Mouse (Mus musculus): Measurements from ENCODE around the gene Zfp1.

Zfp1 gene

DNA sequence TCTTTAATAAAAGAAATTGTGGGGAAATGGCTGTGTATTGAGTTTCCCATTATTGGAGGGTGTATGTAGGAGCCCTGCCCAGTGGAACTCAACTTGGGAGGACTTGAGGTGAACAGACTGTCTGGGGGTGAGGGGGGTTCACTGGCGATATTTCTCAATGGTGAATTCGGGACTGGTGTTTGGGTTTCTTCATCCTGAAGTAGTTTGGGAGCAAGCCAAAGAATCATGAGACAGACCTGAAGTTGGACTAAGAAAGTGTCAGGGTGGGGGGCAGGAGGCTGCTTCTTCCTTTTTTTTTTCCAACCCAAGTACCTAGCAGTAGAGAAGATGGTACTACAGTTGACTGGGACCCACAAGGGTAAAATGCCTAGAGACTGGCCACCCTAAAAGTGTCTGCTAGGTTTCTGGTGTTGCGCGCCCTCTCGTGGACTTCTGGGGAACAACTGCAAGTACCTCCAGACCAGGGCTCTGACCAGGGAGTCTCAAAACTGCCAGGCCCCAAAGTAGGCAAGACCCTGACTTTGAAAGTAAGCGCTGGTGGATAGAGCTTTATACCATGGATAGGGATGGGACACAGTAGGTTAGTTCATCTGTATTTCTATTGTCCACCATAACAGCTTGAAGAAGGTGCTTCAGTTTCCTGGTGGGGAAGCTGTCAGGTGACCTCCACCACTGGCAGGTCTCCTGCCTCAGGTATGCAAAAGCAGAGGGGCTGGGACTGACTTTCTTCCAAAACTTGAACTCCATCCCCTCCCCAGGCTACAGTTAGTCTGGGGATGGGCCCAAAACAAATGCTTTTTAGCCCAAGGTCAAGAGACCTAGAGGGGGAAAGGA is 17.3 kb upstream of the Zfp1 start:
- peak; percentile 85 for DNase-seq (ENCODE audit: low read depth)

DNA sequence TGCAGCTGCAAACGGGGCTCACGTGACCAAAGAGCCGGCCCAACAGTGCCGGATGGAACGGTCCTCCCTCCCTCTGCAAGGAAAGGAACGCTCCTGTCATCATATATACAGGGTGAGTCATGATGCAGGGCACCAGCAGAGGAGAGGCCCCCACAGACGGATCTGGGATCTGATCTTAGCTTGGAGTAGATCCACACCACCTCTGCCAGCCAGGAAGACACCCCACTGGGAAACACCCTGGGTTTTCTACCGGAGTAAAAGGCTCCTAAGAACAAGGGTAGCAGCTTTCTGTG is 16.7 kb upstream of the Zfp1 start:
- DNase-seq (ENCODE audit: low read depth) = peak; percentile 34

DNA sequence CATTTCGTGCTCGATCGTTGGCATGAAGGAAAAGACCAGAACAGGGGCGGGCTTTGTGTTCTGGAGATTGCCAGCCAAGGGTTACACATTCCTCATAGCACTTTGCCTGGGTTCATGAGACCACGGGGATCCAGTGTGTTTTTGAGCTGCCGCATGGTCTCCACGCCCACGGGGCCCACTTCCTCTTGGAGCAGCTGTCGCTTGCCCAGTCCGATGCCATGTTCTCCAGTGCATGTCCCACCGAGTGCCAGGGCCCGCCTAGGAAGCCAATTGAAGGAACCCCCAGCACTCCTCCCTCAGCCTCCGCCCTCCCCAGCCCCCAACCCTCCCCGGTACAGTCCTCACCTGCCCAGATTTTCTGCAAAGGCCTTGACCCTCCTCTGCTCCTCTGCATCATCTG is 16.3 kb upstream of the Zfp1 start:
- DNase-seq (ENCODE audit: low read depth) = no peak

DNA sequence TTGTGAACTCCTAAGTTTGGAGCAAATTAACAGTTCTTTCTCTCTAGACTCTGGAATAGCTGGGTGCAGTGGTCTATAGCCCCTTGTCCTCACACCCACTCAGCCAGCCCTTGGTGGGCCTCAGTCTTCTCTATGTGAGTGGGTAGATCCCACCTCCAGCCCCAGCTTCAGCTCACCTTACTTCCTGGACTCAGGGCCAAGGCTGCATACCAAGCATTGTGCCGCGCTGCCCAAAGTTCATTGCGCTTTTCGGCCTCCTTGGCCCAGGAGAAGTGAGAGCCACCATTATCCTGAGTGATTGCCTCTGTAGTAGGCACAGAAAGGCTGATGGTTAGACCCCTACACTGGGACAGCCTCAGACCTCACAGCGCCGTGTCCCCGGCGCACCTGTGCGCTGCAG is 15.3 kb upstream of the Zfp1 start:
- no peak for DNase-seq (ENCODE audit: low read depth)

DNA sequence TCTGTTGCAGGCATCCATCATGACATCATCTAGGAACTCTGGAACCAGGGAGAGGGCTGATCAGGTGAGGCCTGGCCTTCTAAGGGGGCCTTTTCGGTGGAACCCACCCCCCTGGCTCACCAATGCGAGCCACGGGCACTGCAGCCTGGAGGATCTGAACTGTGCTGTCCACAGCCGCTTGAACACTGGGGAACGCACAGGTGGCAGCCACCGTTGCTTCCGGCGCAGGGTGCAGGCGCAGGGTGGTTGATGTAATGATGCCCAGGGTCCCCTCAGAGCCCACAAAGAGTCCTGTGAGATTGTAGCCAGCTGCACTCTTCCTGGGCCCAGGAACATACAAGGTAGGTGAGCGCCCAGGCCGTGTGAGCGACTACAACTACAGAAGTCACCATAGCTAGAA is 14.8 kb upstream of the Zfp1 start:
- no peak for DNase-seq (ENCODE audit: low read depth)

DNA sequence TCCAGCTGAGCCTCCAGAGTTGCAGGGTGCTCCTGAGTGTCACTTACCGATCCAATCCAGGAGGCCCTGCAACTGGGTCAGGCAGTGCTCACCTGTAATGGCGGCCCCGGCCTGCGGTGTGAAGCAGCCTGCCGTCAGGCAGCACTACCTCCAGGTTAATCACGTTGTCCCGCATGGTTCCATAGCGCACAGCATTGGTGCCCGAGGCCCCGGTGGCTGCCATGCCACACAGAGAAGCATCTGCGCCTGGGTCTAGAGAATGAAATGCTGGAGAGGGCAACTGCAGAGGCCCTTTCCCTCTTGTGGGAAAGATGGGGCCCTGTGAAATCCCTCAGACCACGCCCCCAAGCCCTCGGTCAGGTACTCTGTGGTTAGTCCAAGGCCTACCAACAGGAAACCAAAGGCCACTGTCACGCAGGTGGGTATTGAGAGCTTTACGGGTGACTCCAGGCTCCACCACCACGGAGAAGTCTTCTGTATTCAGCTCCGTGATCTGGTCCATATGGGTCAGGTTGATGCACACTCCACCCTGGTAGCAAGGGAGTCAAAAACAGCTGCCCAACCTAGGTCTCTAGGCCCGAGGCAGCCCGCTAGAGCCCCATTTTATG is 14.2 kb upstream of the Zfp1 start:
- no peak for DNase-seq (ENCODE audit: low read depth)

DNA sequence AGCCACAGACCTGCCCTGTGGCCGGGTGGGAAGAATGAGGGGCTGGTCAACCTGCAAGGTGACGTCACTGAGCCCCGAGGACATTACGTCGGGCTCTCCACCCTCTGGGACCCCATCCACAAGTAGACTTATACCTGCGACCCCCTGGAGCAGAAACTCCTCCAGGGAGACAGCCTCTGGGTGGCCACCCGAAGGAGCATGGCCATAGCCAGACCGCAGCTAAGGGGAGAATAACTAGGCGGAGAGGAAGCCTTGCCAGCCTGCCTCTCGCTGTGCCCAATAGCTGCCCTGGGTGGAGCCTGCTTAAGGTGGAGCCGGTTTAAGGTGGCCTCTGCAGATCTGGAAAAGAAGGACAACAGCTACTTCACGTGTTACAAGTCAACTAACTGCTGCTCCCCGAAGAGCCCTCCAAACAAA is 13.1 kb upstream of the Zfp1 start, which contains the start of gene Ldhd:
Ldhd (minus strand) TSS at position 270 of the 417 bp plus-strand sequence.
- no peak for DNase-seq (ENCODE audit: low read depth)

DNA sequence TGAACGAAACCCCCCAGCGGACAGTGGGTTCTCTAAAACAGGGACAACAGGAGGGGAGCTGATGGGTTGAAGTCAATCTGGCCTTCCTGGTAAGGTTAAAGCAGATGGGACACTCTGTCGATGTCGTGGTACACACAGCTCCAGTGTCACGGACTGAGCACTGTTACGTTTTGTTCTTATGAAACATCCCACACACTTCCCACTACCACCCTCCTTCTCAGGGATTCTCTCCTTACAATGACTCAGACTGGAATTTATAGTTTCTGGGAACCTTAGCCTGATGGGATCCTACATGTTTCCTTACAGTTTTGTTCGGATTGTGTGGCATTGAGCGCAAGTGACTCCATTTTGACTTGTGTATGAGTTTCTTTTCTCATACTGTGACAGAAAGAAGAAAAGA is 11.6 kb upstream of the Zfp1 start:
- DNase-seq (ENCODE audit: low read depth) = no peak

DNA sequence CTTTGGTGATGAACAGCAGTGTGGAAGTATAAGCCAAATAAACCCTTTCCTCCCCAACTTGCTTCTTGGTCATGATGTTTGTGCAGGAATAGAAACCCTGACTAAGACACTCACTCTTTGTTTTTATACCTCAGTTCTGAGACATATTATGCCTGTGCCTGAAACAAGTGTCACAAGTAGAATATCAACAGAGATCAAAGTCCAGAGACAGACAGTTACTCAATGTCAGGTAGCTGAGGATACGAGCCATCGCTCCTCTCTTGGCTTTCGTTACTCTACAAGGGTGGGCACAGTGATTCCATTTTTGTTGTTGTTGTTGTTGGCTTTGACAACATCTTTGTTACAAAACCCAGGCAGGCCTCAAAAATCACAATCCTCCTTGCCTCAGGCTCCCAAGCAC is 10.2 kb upstream of the Zfp1 start:
- DNase-seq (ENCODE audit: low read depth) = no peak

DNA sequence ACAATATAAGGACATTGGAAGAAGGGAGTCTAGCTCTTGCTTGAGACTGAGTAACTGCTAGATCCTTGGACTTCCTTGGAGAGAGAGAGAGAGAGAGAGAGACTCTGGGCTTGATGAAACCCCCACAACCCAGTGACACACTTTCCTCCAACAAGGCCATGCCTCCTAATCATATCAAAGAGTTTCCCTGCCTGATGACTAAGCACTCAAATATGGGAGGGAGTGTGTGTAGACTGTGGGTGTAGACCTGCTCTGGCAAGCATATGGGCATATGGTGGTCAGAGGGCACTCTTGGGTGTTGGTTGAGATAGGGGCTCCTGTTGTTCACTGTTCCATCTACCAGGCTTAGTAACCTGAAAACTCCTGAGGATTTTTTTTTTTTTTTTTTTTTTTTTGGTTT is 5.1 kb upstream of the Zfp1 start:
- DNase-seq (ENCODE audit: low read depth) = peak; percentile 72

DNA sequence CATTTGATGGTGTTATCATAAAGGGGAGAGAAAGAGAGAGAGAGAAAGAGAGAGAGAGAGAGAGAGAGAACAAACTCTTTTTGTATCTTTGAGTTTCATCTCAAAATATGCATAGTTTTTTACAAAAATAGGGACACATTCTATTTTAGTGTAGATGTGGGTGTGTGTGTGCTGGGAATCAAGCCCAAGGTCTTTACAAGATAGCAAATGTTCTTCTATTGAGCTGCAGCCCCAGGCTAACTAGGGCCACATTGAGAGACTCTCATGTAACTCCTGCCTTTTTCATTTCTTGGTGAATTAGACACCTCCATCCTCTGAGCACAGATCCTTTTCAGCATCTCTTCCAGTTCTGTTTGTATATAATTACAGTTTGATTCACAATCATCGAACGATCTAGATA is 2.1 kb upstream of the Zfp1 start:
- DNase-seq (ENCODE audit: low read depth) = no peak

DNA sequence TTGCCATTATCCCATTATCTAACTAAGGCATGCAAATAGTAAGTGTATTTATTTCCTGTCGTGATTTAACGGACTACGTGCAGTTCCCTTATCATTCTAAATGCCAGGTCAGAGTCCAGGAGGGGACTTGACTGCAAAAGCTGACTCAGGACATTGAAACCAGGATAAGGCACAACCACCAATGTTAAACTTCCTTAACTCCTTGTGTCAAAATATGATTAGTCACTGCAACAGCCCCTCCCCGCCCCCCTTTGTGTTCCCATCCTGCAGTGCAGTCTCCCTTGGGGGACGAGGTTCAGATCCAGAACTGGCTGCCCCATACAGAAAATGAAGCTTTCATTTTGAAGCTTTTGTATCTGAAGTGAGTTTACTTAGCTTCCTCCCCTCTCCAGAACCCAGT is 705 bp upstream of the Zfp1 start:
- peak; percentile 89 for DNase-seq (ENCODE audit: low read depth)

DNA sequence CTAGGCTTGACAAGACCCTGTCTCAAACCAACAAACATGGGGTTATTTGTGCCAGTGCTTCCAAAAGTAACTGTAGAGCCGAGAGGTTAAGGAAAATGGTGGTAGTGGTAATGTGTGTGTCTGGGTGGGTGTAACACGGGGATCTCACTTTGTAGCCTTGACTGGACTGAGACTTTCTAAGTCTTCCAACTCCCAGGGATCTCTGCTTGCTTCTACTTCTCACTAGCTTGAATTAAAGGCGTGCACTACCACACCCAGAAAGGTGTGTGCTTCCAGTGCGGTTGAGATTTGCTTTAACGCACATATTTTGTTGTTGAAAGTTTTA is 300 bp upstream of the Zfp1 start:
- no peak for DNase-seq (ENCODE audit: low read depth)

DNA sequence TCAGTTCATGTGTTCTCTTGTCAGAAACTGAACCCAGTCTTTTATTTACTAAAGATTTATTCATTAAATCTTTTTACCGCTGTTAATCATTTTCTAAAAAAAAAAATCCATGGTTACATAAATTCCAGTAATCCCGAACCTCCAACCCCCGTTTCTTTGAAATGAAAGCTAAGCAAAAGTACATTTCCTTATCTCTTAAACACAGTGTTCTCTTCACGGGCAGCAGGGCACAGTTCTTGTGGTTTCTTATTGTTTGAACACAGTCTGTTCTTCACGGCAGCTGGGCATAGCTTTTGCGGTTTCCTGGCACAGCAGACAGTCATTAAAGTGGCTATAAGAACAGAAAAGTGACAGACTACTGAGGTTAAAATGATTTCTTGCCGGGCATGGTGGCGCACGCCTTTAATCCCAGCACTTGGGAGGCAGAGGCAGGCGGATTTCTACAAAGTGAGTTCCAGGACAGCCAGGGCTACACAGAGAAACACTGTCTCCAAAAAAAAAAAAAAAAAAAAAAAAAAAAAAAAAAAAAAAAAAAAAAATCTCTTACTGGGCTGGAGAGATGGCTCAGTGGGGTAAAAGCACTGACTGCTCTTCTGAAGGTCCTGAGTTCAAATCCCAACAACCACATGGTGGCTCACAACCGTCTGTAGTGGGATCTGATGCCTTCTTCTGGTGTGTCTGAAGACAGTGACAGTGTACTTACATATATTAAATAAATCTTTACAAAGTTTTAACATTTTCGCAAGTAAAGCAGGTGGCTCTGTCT is 1.3 kb downstream of the Zfp1 start:
- DNase-seq (ENCODE audit: low read depth) = peak; percentile 99

DNA sequence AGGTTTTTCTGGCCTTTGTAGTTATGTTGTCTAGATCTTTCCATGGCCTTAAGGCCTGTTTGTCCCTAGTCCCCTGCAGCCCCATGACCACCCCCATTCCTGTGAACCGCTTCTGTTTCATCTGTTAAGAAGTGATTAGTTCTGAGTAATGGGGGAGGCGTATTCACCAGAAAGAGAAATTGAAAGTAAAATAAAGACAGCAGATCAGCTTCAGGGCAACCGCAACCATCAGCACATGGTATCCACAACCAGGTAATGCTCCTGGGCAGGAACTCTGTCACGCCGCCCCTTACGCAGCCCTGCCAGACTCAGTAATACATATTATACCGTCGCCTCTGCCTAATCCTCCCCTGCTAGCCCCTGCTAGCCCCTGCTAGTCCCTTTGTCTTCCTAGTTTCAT is 2.5 kb downstream of the Zfp1 start:
- DNase-seq (ENCODE audit: low read depth) = no peak

DNA sequence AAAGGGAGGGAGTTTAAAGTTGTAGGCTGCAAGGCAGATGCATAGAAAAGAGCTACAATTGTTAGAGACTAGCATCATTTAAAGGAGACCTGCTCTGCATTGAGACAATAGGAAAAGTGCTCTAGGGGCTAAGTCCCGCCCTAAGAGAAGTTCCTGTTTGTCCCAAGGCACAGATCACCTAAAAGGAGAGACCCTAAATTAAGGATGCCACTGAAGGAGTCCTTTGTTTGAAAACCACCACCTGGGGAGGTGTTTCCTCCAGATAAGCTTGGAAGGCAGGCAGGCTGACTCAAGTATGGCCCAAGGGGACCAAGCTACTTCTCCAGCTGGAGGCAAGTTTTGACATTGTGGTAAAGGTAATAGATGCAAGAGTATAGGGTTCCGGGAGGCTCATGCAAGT is 5.6 kb downstream of the Zfp1 start:
- DNase-seq (ENCODE audit: low read depth) = peak; percentile 70

DNA sequence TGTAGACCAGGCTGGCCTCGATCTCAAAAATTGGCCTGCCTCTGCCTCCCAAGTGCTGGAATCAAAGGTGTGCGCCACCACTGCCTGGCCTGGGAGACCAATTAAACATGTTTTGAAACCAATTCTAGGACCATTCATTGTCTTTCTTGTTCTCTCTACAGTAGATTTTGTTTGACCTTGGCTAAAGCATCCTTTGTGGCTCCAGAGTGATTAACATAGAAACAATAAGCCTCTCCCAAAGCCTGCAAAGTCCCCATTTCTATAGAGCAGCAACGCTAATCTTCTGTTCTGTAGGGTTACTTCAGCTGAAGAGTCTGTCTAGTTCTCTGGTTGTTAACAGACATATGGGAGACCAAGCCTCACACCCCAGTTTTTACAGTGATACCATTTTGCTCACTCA is 7.5 kb downstream of the Zfp1 start:
- DNase-seq (ENCODE audit: low read depth) = no peak

DNA sequence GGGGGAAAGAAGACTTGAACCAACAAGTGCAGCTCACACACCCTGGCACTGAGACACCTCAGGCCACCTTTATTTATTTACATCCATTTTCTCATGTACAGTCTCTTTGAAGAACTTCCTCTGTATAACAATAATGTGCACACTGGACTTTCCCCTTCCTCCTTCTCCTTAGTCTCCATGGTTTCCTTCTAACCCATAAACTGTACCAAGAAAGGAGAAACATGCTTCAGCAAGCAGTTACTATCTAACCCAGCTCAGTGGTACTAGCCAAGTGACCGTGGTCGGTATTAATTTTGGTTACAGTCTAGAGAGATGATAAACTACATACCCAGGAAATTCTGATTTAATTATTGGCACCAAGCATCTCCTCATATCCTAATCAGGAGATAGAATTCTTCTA is 10.3 kb downstream of the Zfp1 start:
- no peak for DNase-seq (ENCODE audit: low read depth)

DNA sequence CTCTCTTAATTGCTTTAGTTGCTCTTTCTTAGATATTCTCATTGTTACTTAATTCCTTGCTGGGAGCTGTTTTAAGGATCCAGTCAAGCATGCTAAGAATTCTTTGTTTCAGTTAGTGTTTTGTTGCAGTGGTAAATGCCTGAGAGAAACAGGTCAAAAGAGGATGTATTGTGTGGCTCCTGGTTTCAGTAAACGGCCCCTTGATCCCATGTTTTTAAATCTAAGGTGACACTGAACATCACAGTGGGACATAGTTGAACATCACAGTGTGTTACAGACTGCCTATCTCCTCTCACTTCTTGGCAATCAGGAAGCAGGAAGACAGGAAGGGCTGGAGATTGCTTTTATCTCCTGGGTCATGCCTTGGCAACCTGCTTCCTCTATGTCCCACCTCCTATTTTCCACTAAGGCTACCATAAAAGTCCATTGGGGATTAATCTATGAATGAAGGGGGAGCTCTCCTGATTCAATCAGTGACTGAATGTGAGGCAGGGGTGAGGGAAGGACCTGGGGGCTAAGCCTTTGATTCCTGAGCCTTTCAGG is 14.2 kb downstream of the Zfp1 start:
- no peak for DNase-seq (ENCODE audit: low read depth)

DNA sequence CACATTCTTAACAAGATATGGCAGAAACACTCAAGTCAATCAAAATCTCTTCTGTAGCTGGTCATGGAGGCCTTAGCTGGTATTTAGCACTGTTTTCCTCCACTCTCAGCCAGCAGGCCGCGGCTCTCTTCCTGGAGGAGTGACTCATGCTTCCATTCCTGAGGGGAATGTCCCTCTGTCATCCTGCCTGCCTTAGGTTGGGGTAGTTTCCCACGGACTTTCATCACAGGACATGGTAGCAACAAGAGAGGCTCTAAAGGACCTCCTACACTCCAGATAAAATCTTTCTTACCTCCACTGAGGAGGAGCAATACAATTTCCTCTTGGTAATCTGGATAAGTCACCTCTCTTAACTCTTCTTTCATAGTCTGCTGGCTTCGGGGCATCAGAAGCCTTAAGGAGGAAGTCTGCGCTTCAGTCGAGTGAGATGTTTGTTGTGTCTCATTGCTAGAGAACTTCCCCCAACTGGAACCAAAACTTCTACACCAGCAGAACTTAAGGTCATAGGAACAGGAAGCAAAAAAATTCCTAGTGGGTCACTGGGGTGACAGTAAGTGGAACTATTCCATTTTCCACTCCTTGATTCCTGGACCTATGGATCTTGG is 15.7 kb downstream of the Zfp1 start:
- peak; percentile 38 for DNase-seq (ENCODE audit: low read depth)

DNA sequence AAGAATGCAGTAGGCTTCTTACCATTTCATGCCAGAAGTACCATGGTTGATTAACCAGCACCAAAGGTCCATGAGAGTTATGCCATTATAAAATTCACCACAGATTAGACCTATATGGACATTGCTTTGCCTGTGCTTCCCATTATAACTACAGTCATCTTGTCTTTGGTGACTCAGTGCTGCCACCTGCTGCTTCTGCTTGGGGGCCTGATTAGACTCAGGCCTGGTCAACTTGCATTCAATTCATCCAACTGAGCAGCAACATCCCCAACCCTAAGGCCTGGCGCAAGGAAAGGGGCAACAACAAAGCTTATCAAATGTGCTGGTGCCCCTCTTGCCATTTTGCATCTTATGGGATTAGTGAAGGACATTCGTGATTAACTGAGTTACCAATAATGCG is 19.3 kb downstream of the Zfp1 start:
- DNase-seq (ENCODE audit: low read depth) = peak; percentile 84

DNA sequence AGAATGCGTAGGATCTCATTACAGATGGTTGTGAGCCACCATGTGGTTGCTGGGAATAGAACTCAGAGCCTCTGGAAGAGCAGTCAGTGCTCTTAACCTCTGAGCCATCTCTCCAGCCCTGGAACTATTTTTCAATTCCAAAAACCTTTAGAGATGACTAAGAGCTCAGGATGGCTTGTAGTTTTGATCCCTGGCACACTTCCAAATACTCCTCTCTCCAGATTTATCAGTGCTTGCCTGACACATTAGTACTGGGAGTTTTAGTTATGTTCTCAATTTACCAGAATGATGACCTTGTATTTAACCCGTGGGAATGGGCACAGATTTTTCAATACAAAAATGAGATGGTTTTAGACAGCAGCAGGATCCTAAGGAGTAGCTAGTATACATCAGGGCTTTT is 23.6 kb downstream of the Zfp1 start:
- DNase-seq (ENCODE audit: low read depth) = no peak

DNA sequence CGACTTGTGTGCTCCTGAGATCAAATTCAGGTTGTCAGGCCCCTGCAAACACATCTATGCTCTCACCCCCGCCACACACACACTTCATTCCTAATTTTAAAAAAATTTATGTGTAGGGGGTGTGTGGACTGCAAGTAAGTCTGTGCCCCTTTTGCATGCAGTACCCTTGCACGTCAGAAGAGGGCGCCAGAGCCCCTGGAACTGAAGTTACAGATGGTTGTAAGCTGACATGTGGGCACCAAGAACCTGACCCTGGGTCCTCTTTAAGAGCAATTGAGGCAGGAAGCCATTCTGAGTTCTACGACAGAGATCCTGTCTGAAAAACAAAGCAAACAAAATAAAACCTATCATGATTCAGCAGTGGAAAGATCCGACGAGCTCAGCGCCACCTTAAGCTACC is 33.0 kb downstream of the Zfp1 start:
- peak; percentile 35 for DNase-seq (ENCODE audit: low read depth)

All from 416B (cell line).